ENCODE assay signal across 13 mouse cellular contexts in genomic region chr13:64081012-64081919, GRCm38 (mm10). TPM values are rescaled to one million over a fixed set of nuclear protein-coding genes. Genes with fewer than 3 reads are reported as not detected.
DNase-seq lines count a peak whose midpoint lies in the region; ATAC-seq lines count a peak whose summit lies in the region.
"Had no signal": no experiment of that assay in that cellular context is flagged by ENCODE, and none has a peak within 500 bp of the region (broad histone marks: within the 10 kb centered on the region; RNA-seq: fewer than 3 reads in every experiment).

No protein-coding gene starts in this region.

- 42% methylated on average over 16 of the region's 16 CpGs for WGBS in heart, embryonic 15.5 days
- 29% methylated on average over 16 of the region's 16 CpGs for WGBS in forebrain, embryonic 10.5 days
- 17% methylated on average over 16 of the region's 16 CpGs for WGBS in midbrain, embryonic 16.5 days

- H3K4me1 ChIP-seq in heart, embryonic 15.5 days (replicated peaks), result peaks cover 11% of the 10 kb centered on the region
- peaks cover 27% of the 10 kb centered on the region for H3K4me1 ChIP-seq in forebrain, embryonic 10.5 days
- peaks cover 13% of the 10 kb centered on the region for H3K4me1 ChIP-seq in midbrain, embryonic 16.5 days (ENCODE audit: control insufficient read depth, insufficient read depth, low read length)

- no peak overlapping the region for H3K27ac ChIP-seq in heart, embryonic 15.5 days
- peak overlapping the region; percentile 86 for H3K27ac ChIP-seq in forebrain, embryonic 10.5 days
- peak overlapping the region; percentile 44 for H3K27ac ChIP-seq in midbrain, embryonic 16.5 days (ENCODE audit: low read length)

- no peak for DNase-seq in heart, postnatal 36 days
- peak; percentile 67 for DNase-seq in forebrain, embryonic 10.5 days (ENCODE audit: extremely low spot score, low spot score)
- DNase-seq in kidney, adult 9 months, result peak; percentile 71
- no peak for DNase-seq in cerebellum, postnatal 4 days (ENCODE audit: low spot score in 2 of 2)
- DNase-seq in MN1 (ENCODE audit: low spot score), result no peak
- no peak for DNase-seq in layer of hippocampus, postnatal 36 days

- H3K9me3 ChIP-seq in heart, embryonic 15.5 days (replicated peaks), result no peaks in the 10 kb centered on the region
- no peaks in the 10 kb centered on the region for H3K9me3 ChIP-seq in forebrain, embryonic 10.5 days
- no peaks in the 10 kb centered on the region for H3K9me3 ChIP-seq in midbrain, embryonic 16.5 days (replicated peaks; ENCODE audit: control insufficient read depth, low read length, poor library complexity, severe bottlenecking)

- no peaks in the 10 kb centered on the region for H3K27me3 ChIP-seq in heart, embryonic 15.5 days
- H3K27me3 ChIP-seq in forebrain, embryonic 10.5 days (ENCODE audit: poor library complexity, severe bottlenecking), result no peaks in the 10 kb centered on the region
- H3K27me3 ChIP-seq in midbrain, embryonic 16.5 days (ENCODE audit: control insufficient read depth, insufficient read depth, low read depth, low read length), result no peaks in the 10 kb centered on the region

- H3K36me3 ChIP-seq in heart, embryonic 15.5 days, result no peaks in the 10 kb centered on the region
- H3K36me3 ChIP-seq in forebrain, embryonic 10.5 days (replicated peaks), result no peaks in the 10 kb centered on the region
- H3K36me3 ChIP-seq in midbrain, embryonic 16.5 days (ENCODE audit: control insufficient read depth, insufficient read depth, low read length), result no peaks in the 10 kb centered on the region

- H3K4me3 ChIP-seq in heart, embryonic 15.5 days, result no peak overlapping the region
- H3K4me3 ChIP-seq in forebrain, embryonic 10.5 days, result peak overlapping the region; percentile 11; the same call in 1 of the 2 replicates
- H3K4me3 ChIP-seq in midbrain, embryonic 16.5 days (ENCODE audit: low read depth, low read length), result no peak overlapping the region
- H3K4me3 ChIP-seq: myocyte had no signal

- no peak overlapping the region for H3K9ac ChIP-seq in heart, embryonic 15.5 days
- peak overlapping the region; percentile 26; the same call in 1 of the 2 replicates for H3K9ac ChIP-seq in midbrain, embryonic 16.5 days (ENCODE audit: low read depth, low read length)

- intact Hi-C loops in heart, postnatal 36 days (cut with DNase I), result no loop called here

- peak overlapping the region; percentile 13; the same call in 1 of the 2 replicates for H3K4me2 ChIP-seq in heart, embryonic 15.5 days
- peak overlapping the region; percentile 10 for H3K4me2 ChIP-seq in midbrain, embryonic 16.5 days (ENCODE audit: low read length)

- no peak; the same call in 1 of the 2 replicates for ATAC-seq in heart, embryonic 15.5 days (replicated peaks; ENCODE audit: insufficient number of reproducible peaks, insufficient read depth, low FRiP score, low read depth)
- peak; percentile 68 for ATAC-seq in midbrain, embryonic 16.5 days

RNA-seq across cellular contexts. Expression of gene Hsd17b3, which starts 7.8 kb away (rescaled TPM):
- not detected in 2 replicates for polyA plus RNA-seq in heart, embryonic 15.5 days (2015; fragmentation: Nextera tagmentation; extraction: Ambion mirVana)
- total RNA-seq in heart, postnatal 36 days (2021), result not detected
- 0.17 TPM in 1 of 2 replicates, not detected in the other for polyA plus RNA-seq in forebrain, embryonic 10.5 days (2016; fragmentation: Nextera tagmentation; extraction: Ambion mirVana)
- polyA plus RNA-seq in midbrain, embryonic 16.5 days (2015; fragmentation: Nextera tagmentation; extraction: Ambion mirVana), result not detected in 2 replicates
- total RNA-seq in layer of hippocampus, postnatal 36 days (2021), result not detected
- total RNA-seq: common myeloid progenitor, adult 5-6 weeks; heart, adult 8-10 months; left cerebral cortex, postnatal 25 days had no signal
- polyA plus RNA-seq: C2C12, myocyte had no signal

RNA-seq across cellular contexts. Expression of gene Slc35d2, which starts 47.9 kb away (rescaled TPM):
- 4.3 and 5.0 TPM in 2 replicates for polyA plus RNA-seq in heart, embryonic 15.5 days (2015; fragmentation: Nextera tagmentation; extraction: Ambion mirVana)
- total RNA-seq in heart, postnatal 36 days (2021), result 1 to 10 TPM; 2.1 to 2.5 TPM
- polyA plus RNA-seq in forebrain, embryonic 10.5 days (2016; fragmentation: Nextera tagmentation; extraction: Ambion mirVana), result 1.5 and 2.8 TPM in 2 replicates
- polyA plus RNA-seq in midbrain, embryonic 16.5 days (2015; fragmentation: Nextera tagmentation; extraction: Ambion mirVana), result 0.99 and 2.1 TPM in 2 replicates
- under 1 TPM; 0.43 to 0.55 TPM for total RNA-seq in layer of hippocampus, postnatal 36 days (2021)

Comparison
In these comparisons a context has a peak if more than half of its experiments do, and no peak if none do; other contexts are left out.
1. DNase-seq: peak in forebrain, embryonic 10.5 days (single experiment) and kidney, adult 9 months (single experiment); none in heart, postnatal 36 days (0 of 2), cerebellum, postnatal 4 days (0 of 2), MN1 (single experiment) and layer of hippocampus, postnatal 36 days (0 of 2).